Mouse (Mus musculus): ENCODE measurements around the gene Tecpr1. TPM values are rescaled to one million over a fixed set of nuclear protein-coding genes. Genes with fewer than 3 reads are reported as not detected.

The Tecpr1 gene
- polyA plus RNA-seq (2015; fragmentation: Nextera tagmentation; extraction: Ambion mirVana) = 22.4 and 23.6 TPM in 2 replicates

DNA sequence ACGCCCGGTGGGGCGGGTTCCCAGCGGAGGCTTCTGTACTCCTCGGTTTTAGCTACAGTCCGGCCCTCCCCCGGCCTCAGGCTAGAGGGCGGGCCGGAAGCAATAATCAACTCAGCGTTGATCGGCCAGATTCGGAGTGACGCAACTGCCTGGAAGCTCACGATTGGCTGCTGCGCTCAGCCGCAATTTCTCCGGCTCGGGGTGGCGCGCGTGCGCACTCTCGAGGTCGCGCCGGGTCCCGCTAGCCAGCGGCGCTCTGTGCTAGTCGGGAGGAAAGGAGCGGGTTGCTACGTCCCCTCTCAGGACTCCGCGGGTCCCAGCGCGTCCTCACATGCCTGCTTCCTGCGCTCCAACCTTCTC, at the start of gene Tecpr1:
Gene Tecpr1 (minus strand): TSS at position 113 of the 360 bp plus-strand sequence.
- WGBS = under 1% methylated on average over 37 of the region's 37 CpGs
- ATAC-seq (replicated peaks; ENCODE audit: low FRiP score) = peak; percentile 97

DNA sequence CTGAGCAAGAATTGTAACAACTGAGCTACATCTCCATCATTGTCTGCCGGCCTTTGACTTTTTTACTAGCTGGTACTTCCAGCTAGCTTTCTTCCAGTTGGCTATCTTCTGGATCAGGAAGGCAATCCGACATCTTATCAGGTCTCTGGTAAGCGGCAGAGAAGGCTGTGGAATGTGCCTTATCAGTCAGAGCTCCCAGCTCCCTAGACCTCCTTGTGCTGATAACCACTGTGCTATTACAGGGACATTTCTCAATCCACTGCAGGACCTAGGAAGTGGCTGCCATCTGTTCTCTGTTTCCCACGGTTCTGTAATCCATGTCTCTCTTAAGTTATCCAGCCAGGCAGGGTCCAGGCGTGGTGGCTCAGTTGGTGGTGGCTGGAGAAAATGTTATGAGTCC, 48.4 kb upstream of the Tecpr1 start:
- H3K4me3 ChIP-seq (replicated peaks) = no peak overlapping the region
- no peak overlapping the region for H3K27ac ChIP-seq
- H3K4me1 ChIP-seq = 0 out of 2 replicates have a peak, but pooled peaks cover 13% of the 10 kb centered on the region
- H3K36me3 ChIP-seq = peaks cover 39% of the 10 kb centered on the region
- 56% methylated on average over 5 of the region's 5 CpGs for WGBS
- H3K27me3 ChIP-seq = no peaks in the 10 kb centered on the region
- H3K4me2 ChIP-seq = no peak overlapping the region
- ATAC-seq (replicated peaks; ENCODE audit: low FRiP score) = no peak
- no peaks in the 10 kb centered on the region for H3K9me3 ChIP-seq (replicated peaks)
- H3K9ac ChIP-seq = no peak overlapping the region

More for the DNA sequence above, at the start of gene Tecpr1:
- Histone ChIP-seq H3K4me1 (peaks cover 24% of the 10 kb centered on the region), H3K4me2 (peak within 1 kb of the TSS; percentile 78), H3K4me3 (replicated peaks) (peak within 1 kb of the TSS; percentile 65), H3K27me3 (no peaks in the 10 kb centered on the region), H3K9ac (peak within 1 kb of the TSS; percentile 64), H3K9me3 (replicated peaks) (no peaks in the 10 kb centered on the region), H3K36me3 (no peaks in the 10 kb centered on the region), H3K27ac (peak within 1 kb of the TSS; percentile 73)

DNA sequence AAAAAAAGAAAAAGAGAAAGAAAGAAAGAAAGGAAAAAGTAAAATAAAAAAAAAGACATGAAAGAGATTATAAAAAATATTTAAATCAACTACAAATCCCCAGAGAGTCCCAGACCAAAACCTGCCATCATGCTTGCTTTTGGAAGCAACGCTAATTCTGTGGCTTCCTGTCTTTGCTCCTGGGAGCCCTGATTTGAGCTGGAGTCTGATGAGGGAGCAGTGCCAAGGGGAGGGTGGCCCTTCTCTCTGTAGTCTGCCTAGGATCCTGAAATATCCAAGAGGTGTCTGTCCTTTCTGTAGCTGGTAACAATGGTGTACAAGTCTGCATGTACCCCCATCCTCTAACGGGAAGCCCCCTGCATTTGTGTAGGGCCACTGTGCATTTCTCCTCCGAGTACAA, 47.7 kb upstream of the Tecpr1 start:
- ATAC-seq (replicated peaks; ENCODE audit: low FRiP score) = no peak
- WGBS = 77% methylated on average over 3 of the region's 3 CpGs

DNA sequence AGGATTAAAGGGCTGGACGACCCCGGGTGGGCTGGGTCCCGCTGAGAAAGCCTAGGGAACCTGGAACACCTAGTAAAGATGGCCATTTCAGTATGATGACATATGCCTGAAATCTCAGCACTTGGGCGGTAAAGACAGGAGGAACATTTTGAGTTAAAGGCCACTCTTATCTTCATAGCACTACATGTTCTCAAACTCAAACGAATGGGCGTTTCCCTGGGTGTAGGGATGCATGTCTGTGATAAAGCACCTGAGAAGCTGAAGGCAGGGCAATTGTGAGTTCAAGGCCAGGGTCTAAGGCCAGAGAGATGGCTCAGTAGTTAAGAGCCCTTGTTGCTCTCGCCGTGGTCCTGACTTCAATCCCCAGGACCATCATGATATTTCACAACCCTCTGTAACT, 47.0 kb upstream of the Tecpr1 start:
- Histone ChIP-seq H3K9me3 (replicated peaks) (no peaks in the 10 kb centered on the region), H3K4me3 (replicated peaks) (no peak overlapping the region), H3K9ac (no peak overlapping the region), H3K4me2 (no peak overlapping the region), H3K4me1 (0 out of 2 replicates have a peak, but pooled peaks cover 13% of the 10 kb centered on the region), H3K27me3 (no peaks in the 10 kb centered on the region), H3K36me3 (peaks cover 46% of the 10 kb centered on the region), H3K27ac (no peak overlapping the region)
- 91% methylated on average over 8 of the region's 8 CpGs for WGBS
- no peak for ATAC-seq (replicated peaks; ENCODE audit: low FRiP score)

More for the DNA sequence above, 47.7 kb upstream of the Tecpr1 start:
- no peaks in the 10 kb centered on the region for H3K9me3 ChIP-seq (replicated peaks)
- H3K4me2 ChIP-seq = no peak overlapping the region
- H3K27me3 ChIP-seq = no peaks in the 10 kb centered on the region
- 0 out of 2 replicates have a peak, but pooled peaks cover 13% of the 10 kb centered on the region for H3K4me1 ChIP-seq
- no peak overlapping the region for H3K4me3 ChIP-seq (replicated peaks)
- peaks cover 40% of the 10 kb centered on the region for H3K36me3 ChIP-seq
- H3K9ac ChIP-seq = no peak overlapping the region
- H3K27ac ChIP-seq = no peak overlapping the region

DNA sequence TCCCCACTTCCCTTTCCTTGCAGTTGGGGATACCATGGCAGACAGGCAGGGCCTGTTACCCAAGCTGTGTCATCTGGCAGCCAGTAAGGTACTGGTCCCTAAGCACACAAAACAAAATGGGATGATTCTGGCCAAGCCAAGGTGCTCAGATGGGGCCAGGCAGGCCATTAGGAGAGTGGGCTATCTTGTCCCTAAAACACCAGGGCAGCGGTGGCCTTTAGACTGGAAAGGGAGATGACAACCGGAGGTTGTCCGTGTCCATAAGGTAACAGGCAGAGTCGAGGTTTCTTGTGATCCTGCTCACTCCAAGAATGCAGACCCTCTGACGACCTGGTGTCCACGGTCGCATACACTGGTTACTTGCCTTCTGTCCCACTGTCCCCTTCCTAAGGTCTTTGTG, 46.5 kb upstream of the Tecpr1 start:
- Histone ChIP-seq H3K27me3 (no peaks in the 10 kb centered on the region), H3K27ac (no peak overlapping the region)
- WGBS = 88% methylated on average over 7 of the region's 7 CpGs

DNA sequence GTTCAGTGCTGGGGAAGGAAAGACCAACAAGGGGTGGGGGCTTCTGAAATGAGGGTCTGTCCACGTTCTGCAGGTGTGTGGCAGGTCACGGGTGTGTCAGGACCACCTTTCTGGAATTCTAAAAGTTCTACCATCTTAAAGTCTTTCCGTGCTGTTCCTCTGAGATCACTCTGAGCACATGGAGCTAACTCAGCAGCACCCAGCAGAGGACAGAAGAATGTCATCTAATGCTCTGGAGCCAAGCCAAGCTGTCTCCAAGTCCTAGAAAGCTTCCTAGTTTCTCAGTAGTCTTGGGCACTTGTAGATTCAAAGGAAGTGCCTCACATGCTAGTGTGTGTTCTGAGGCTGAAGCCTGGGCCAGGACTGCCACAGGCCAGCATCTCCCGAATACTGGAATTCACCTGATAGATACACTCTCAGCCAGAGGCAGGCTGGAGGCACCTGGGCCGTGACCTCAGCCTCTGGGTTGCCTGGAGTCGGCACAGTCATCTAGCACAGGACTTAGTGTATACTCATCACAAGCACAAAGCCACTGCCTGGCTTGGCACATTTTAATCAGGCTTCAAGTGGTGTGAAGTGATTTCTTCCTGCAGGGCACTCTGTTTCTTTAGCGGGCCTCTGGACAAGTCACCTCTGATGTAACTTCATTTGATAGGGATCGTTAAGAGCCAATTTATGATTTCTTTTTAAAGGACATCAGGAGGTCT, 44.3 kb upstream of the Tecpr1 start:
- peaks cover 12% of the 10 kb centered on the region; the same call in 1 of the 2 replicates for H3K4me1 ChIP-seq
- H3K9me3 ChIP-seq (replicated peaks) = no peaks in the 10 kb centered on the region
- no peaks in the 10 kb centered on the region for H3K27me3 ChIP-seq
- H3K36me3 ChIP-seq = peaks cover 64% of the 10 kb centered on the region
- no peak overlapping the region for H3K27ac ChIP-seq
- no peak overlapping the region for H3K4me2 ChIP-seq
- no peak overlapping the region for H3K9ac ChIP-seq
- H3K4me3 ChIP-seq (replicated peaks) = no peak overlapping the region
- no peak for ATAC-seq (replicated peaks; ENCODE audit: low FRiP score)
- 71% methylated on average over 8 of the region's 8 CpGs for WGBS

More for the DNA sequence above, 46.5 kb upstream of the Tecpr1 start:
- no peak overlapping the region for H3K4me3 ChIP-seq (replicated peaks)
- H3K9ac ChIP-seq = no peak overlapping the region
- H3K4me2 ChIP-seq = no peak overlapping the region
- no peaks in the 10 kb centered on the region for H3K9me3 ChIP-seq (replicated peaks)
- peaks cover 49% of the 10 kb centered on the region for H3K36me3 ChIP-seq
- ATAC-seq (replicated peaks; ENCODE audit: low FRiP score) = no peak
- H3K4me1 ChIP-seq = 0 out of 2 replicates have a peak, but pooled peaks cover 10% of the 10 kb centered on the region

DNA sequence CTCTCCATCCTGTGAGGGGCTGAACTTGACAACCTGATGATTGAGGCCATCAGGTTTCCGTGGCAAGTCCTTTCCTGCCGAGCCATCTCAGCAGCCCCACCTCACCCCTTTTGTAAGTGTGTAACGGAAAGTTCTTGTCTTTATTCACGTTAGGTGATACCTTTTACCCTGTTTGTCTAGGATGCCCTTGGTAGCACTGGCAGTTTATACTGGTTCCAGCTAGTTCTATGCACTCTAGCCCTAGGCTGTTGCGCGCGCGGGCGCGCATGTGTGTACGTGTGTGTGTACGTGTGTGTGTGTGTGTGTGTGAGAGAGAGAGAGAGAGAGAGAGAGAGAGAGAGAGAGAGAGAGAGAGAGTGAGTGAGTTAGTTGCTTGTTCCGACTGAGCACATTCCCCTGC, 40.1 kb upstream of the Tecpr1 start:
- Histone ChIP-seq H3K27ac (no peak overlapping the region), H3K4me2 (no peak overlapping the region), H3K4me3 (replicated peaks) (no peak overlapping the region), H3K9me3 (replicated peaks) (no peaks in the 10 kb centered on the region), H3K9ac (no peak overlapping the region), H3K4me1 (peaks cover 48% of the 10 kb centered on the region), H3K27me3 (no peaks in the 10 kb centered on the region), H3K36me3 (peaks cover 80% of the 10 kb centered on the region)
- no peak for ATAC-seq (replicated peaks; ENCODE audit: low FRiP score)
- 76% methylated on average over 13 of the region's 13 CpGs for whole genome bisulfite sequencing

DNA sequence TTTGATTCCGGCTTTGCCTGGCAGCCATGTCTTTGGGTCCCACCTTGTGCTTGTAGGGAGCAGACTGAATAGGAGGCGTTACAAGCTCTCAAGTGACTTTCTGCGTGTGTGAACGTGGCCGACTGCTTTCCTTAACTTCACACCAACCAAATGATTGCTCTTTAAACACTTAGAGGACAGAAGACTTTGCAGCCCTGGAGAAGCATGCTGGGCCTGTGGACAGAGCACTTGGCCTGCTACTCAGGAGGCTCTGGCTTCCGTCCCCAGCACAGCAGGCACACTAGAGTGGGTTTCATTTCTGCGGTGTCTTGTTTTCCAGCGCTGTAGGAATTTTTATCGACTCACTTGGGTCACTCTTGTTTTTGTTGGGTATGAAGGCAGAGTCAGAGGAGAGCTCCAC, 39.7 kb upstream of the Tecpr1 start:
- Histone ChIP-seq H3K27ac (no peak overlapping the region), H3K36me3 (peaks cover 76% of the 10 kb centered on the region)

DNA sequence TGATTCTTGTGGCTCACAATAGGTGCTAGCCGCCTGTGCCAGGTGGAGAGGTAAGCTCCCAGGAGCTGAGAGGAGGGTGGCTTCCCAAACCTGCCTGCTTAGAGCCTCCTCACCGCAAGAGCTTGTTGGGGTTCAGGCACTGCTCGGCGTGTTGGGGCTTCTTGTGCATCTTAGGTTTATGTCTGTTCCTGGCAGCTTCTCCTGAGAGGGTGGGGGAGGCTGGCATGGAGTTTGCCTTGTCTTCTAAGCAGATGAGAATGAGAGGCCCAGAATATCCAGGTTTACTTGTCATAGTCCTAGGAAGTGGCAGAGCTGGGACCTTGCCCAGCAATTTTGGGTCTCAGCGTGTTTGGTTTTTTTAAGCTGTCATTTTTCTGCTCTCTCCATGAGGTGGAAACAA, 38.4 kb upstream of the Tecpr1 start:
- H3K27me3 ChIP-seq = no peaks in the 10 kb centered on the region
- H3K36me3 ChIP-seq = peaks cover 64% of the 10 kb centered on the region
- H3K4me2 ChIP-seq = no peak overlapping the region
- peaks cover 57% of the 10 kb centered on the region for H3K4me1 ChIP-seq
- no peak overlapping the region for H3K9ac ChIP-seq
- no peak overlapping the region for H3K4me3 ChIP-seq (replicated peaks)
- 88% methylated on average over 5 of the region's 5 CpGs for WGBS
- H3K9me3 ChIP-seq (replicated peaks) = no peaks in the 10 kb centered on the region
- H3K27ac ChIP-seq = no peak overlapping the region
- no peak for ATAC-seq (replicated peaks; ENCODE audit: low FRiP score)

More for the DNA sequence above, 39.7 kb upstream of the Tecpr1 start:
- Histone ChIP-seq H3K9ac (no peak overlapping the region), H3K27me3 (no peaks in the 10 kb centered on the region), H3K4me1 (peaks cover 52% of the 10 kb centered on the region), H3K4me3 (replicated peaks) (no peak overlapping the region), H3K9me3 (replicated peaks) (no peaks in the 10 kb centered on the region), H3K4me2 (no peak overlapping the region)
- ATAC-seq (replicated peaks; ENCODE audit: low FRiP score) = no peak
- 60% methylated on average over 9 of the region's 9 CpGs for WGBS

DNA sequence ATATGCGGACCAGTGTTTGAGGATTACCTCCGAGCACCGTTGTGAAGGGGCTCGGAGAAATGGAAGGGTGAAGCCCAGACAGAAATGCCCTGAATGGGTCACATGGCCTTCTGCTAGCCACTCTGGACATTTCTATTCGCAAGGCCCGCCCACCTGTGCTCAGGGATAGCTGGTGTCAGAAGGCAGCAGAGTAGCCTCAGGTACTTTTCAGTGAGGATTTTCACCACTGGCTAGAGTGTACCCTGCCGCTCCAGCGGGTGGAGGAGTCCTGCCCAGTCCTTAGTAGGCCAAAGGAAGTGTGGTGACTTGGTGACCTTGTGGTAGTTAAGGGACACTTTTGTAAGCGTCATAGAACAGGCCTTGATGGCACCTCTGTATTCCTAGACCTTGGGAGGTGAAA, 37.9 kb upstream of the Tecpr1 start:
- peaks cover 58% of the 10 kb centered on the region for H3K36me3 ChIP-seq
- ATAC-seq (replicated peaks; ENCODE audit: low FRiP score) = no peak
- H3K4me1 ChIP-seq = peaks cover 62% of the 10 kb centered on the region
- no peak overlapping the region for H3K27ac ChIP-seq
- no peak overlapping the region for H3K9ac ChIP-seq
- H3K9me3 ChIP-seq (replicated peaks) = no peaks in the 10 kb centered on the region
- WGBS = 80% methylated on average over 9 of the region's 9 CpGs
- no peak overlapping the region for H3K4me3 ChIP-seq (replicated peaks)
- no peak overlapping the region for H3K4me2 ChIP-seq
- no peaks in the 10 kb centered on the region for H3K27me3 ChIP-seq

DNA sequence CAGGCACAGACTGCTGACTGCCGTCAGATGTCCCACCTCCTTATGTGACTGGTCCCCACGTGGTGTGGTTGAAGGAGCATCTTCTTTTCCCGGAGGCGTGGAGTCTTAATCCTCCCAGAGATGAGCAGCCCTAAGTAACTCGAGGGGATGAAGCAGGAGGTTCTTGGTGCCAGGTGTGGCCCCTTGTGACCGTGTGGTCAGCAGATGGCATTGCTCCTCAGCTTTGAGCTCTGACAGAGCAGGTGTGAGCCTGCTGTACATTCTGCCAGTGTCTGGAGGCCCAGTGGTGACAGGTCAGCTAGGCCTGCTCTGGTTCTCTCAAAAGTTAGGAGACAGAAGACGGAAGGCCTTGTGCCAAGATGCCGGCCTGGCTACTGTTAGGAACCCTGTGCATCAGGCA, 37.0 kb upstream of the Tecpr1 start:
- Histone ChIP-seq H3K9me3 (replicated peaks) (no peaks in the 10 kb centered on the region), H3K27ac (no peak overlapping the region), H3K4me2 (no peak overlapping the region), H3K36me3 (peaks cover 51% of the 10 kb centered on the region), H3K4me1 (peaks cover 62% of the 10 kb centered on the region), H3K27me3 (no peaks in the 10 kb centered on the region), H3K9ac (no peak overlapping the region), H3K4me3 (replicated peaks) (no peak overlapping the region)
- 79% methylated on average over 8 of the region's 8 CpGs for WGBS
- no peak for ATAC-seq (replicated peaks; ENCODE audit: low FRiP score)

DNA sequence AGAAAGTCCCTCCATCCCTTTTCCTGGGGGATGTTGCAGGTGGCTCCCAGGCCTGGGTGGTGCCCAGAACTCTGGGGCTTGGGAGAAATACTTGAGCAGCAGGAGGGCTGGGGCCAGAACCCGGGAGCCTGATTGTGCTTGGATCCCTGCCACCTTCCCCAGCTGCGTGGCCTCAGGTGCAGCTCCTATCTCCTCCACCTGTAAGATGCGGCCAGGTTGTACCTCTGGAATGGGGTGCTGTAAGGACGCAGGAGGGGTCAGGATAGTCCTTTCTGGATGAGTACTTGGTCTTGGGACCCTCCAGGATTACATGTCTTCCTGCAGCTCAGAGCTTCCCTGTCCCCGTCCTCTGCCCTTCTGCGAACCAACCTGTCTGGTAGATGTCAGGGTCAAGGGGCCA, 35.8 kb upstream of the Tecpr1 start:
- WGBS = 66% methylated on average over 6 of the region's 6 CpGs
- 0 out of 2 replicates have a peak overlapping the region, but pooled peaks have one; percentile 97 for H3K27ac ChIP-seq
- H3K9me3 ChIP-seq (replicated peaks) = no peaks in the 10 kb centered on the region
- peaks cover 40% of the 10 kb centered on the region for H3K36me3 ChIP-seq
- peak overlapping the region; percentile 95 for H3K4me3 ChIP-seq (replicated peaks)
- H3K9ac ChIP-seq = no peak overlapping the region
- peak overlapping the region; percentile 73 for H3K4me2 ChIP-seq
- no peaks in the 10 kb centered on the region for H3K27me3 ChIP-seq
- ATAC-seq (replicated peaks; ENCODE audit: low FRiP score) = no peak
- H3K4me1 ChIP-seq = peaks cover 67% of the 10 kb centered on the region
